Mouse (Mus musculus) spleen, adult 2 months (tissue): ENCODE data around the gene Ptprk.

Experiments
- CTCF ChIP-seq: fragments of 200-500 bp; IDR thresholded peaks from 2 replicates; pipeline ENCODE4 v1.5.1; 2011; ENCODE audit warnings: mild to moderate bottlenecking, inconsistent platforms; ENCODE audit not compliant: insufficient read depth, insufficient read length, insufficient replicate concordance; ENCODE audit errors: extremely low read depth
- POLR2A ChIP-seq: fragments of 200-500 bp; IDR thresholded peaks from 2 replicates; pipeline ENCODE4 v1.6.1; 2011; ENCODE audit warnings: low read depth, low read length, inconsistent platforms

DNA sequence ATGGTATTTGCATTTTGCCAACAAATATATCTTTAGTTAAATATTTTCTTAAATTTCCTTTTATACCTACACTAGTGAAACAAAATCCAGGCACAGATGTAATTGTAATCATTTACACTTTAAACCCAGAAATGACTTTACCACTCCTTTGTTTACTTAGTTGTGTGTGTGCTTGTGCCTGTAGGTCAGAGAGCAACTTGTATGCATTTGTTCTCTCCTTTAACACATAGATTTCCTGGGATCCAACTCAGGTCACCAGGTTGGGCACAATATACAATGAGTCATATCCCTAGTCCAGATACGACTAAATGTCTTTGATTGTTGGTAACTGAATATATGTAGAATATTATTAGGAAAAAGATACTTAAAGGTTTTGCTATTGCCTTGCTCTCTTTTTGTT, 153.6 kb downstream of the Ptprk start:
- TF ChIP-seq CTCF (no peak), POLR2A (no peak)
